Mouse (Mus musculus) small intestine, adult 2 months (tissue): ENCODE data around the gene Hoxd10.

Source experiments
- CTCF ChIP-seq: fragments of 200-500 bp; IDR thresholded peaks from 2 replicates; pipeline ENCODE4 v1.5.1; 2012; ENCODE audit warnings: low read depth, mild to moderate bottlenecking, control low read depth, inconsistent platforms, low read length, moderate library complexity, mixed read lengths; ENCODE audit not compliant: insufficient replicate concordance, insufficient read length; ENCODE audit errors: extremely low read depth
- POLR2A ChIP-seq: fragments of 200-500 bp; IDR thresholded peaks from 2 replicates; pipeline ENCODE4 v1.6.1; 2012; ENCODE audit warnings: low read depth, mild to moderate bottlenecking, control low read depth, inconsistent platforms, low read length, moderate library complexity

GRCm38 (mm10) chr2:74647082-74647864 lies 44.5 kb upstream of the Hoxd10 start:
- TF ChIP-seq CTCF (no peak), POLR2A (no peak)
